Mouse (Mus musculus) c-Kit-negative CD71-positive TER-119-positive erythroid progenitor cells, embryonic 14.5 days (primary cell): ENCODE measurements at regions not wholly inside any gene's neighbourhood (a gene's known extent, or its start where the extent isn't known, plus 50 kb on each side); places are given as distances from the start of the nearest gene placed in this dataset.

Experiments
- DNase-seq: peaks from one replicate; pipeline ENCODE4 v3.0.0-alpha.2; 2013; ENCODE audit warnings: low read depth, low spot score

DNA sequence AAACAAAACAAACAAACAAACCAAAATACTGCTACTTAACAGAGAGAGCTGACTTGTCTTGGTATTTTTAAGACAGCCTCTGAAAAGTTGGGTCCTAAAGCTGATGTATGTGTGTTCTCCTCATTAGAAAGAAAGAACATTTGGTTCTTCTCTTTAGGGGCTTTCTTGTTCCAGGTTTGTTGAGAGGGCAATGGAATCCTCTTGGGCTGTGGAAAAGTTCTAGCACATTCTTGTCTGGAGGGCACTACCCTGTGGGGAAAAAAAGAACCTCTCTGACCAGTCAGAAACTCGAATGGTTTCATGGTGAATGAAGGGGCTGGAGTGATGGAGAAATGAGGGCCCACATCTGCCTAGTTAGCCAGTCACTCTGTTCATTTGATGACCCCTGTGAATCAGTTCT lies 1874.5 kb upstream of the Lrrc6 start:
- DNase-seq, result no peak

DNA sequence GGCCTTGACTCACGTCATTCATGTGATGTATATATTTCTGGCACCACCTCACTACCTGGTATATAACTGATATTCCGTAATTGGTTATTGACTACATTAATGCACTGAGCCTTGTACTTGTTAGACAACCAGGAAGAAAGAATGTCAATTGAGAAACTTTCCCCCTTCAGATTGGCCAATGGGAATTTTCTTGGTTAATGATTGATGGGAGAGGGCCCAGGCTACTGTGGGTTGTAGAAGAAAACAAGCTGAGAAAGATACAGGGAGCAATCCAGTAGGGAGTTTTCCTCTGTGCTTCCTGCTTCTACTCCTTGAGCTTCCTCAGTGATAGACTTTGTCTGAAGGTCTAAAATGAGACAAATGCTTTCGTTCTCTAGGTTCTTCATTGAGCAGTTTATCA lies 1866.1 kb upstream of the Lrrc6 start:
- DNase-seq, result no peak

DNA sequence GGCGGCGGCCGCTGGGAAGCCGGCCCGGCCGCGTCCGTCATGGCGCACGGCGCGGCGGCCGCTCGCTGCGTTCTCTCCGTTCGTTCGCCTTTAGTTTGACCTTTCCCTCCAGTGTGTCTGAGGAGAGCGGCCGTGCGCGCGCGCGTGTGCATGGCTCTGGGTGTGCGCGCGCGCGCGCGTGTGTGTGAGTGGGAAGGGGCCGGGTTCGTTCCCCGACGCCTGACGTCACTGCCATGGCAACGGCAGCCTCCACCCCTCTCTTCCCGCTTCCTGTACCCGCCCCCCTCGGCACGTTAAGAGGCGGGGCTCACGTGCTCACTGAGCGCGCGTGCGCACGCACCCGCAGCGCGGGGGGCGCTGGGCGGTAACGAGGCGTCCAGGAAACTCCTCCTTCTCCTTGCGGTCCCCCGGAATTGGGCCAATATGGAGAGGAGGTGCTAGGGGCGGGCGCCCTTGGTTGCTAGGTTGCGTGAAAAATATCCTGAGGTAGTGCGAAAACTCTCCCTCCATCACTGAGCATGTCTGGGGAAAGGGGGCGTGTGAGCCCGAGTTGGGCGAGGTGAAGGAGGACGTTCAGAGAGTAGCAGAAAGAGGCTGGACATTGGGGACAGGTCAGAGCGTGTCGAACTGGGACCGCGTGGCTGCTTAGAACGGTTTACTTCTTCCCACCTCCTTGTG lies 1862.5 kb upstream of the Lrrc6 start:
- peak; percentile 79 for DNase-seq

DNA sequence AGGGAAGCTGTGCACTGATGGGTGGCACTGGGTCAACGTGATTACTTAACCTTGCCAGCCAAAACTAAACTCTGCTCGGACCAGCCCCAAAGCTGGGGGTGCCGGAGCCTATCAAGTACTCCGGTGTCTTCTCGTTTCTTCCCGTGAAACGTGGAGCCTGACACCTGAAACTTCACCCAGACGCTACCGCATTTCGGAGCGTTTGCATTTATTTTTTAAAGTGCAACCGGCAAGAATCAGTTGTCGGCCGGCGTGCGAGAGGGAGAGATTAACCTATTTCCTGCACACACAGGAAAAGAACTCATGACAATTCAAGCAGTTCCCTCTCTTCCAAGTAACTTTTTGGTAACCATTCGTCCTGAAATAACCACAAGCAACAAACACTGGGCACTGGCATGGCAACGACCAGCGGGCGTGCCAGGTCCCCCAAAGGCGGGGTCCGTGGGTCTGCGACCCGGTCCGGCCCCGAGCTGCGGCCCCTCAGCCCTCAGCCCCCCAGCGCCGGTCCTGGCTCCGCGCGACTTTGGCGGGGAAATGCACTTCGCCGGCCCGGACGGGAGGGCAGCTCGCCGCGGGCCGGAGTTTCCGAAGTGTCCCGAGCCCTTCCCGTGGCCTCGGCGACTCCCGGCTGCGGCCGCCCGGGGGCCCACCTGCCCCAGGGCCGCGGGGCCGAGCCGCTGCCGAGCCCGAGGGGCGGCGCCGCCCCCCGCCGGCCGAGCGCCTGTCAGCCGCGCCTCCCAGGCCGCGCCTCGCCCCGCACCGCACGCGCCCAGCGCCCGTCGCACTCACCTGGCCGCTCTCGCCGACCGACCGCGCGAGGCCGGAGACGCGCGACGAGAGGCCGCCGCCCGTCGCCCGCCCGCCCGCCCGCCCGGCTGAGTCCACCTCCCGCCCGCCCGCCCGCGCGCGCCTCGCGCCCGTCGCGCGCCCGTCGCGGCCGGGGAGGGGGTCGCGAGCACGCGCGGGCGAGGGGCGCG lies 1861.7 kb upstream of the Lrrc6 start:
- DNase-seq, result peak; percentile 13

DNA sequence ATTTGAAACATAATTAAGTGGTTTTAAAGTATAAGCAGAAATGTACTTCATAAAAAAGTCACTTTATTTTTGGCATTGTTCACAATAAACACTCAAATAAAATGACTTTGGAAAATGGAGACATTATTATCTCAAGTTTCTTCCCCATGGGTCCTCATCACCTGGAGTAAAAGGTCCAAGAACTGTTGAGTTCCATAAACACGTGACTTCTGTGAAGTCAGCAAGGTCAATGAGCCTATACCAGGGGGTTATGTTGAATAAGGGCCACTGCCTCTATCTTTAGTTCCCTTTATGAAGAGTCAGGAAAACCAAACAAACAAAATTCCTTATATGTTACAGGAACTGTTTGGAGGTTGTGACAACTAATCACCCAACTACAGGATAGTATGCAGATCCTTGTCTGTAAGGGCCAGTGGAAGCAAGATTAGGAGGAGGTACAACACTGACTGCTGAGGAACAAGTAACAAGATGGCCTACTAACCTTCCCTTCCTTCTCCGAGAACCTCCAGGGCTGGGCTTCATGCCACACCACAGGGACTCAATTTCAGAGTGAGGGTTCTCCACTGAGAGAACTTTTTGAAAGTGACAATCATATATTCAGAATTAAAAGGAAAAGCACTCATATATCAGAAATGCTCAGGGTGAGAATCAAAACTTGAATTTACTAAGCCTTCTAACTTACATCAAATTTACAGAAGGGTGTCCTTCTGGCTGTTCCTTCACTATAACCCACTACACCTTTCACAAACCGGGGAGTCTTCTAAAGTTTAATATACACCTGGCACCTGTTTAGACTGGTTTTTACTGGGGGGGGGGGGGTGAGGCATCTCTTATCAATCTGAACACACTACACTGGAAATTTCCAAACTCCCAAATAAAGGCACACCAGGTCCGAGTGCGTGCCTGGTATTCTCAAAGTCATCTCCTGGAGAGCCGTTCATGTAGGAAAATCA lies 1860.5 kb upstream of the Lrrc6 start:
- DNase-seq, result peak; percentile 13

DNA sequence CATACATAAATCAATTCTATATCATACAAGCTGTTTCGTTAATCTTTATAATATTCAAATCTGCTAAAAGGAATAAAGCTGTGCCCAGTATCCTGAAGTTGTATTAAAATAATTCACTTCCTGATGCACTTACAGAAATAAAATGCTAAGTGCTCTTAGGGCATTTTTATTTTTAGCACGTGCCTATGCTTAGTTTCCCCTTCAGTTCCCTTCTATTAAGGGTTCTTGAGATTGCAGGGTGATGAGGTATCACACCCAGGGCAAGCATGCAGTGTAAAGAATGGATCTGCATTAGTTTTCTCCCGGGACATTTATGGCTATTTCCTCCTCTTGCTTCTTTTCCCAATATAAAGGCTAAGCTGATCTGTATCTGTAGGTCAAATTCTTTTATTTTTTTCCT lies 1858.8 kb upstream of the Lrrc6 start:
- no peak for DNase-seq

DNA sequence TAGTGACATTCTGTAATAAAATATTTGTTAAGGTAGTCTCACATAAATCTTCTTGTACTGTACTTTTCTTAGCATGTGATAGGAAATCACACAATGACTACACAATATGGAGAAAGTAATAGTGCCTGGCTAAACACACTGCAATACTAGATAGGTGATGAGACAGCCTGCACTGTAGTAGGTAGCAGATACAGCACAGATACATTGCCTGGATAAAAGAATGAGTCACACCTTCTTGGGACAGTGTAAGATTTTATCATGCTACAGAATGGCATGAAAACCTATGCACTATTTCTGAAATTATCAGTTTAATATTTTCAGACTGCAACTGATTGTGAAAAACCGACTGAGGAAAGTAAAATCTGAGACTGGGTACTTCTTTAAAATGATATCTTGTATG lies 1855.2 kb upstream of the Lrrc6 start:
- no peak for DNase-seq

DNA sequence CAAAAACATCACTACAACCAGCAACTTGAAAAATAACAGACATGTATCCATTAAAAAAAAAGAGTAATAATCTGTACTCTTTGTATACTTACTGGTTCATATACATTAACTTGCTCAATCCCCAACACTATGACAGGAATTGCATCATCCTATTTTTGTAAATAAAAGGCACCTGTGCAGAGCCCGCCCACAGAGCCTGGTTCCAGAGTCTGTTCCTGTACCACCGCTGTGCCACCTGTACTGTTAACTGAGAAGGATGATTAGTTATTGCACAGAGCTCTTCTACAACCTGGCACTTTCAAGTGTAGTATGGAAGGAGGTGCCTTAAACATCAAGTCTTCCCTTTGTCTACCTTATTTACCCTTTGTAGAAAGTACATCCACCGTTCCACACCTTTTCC lies 1843.9 kb upstream of the Lrrc6 start:
- DNase-seq, result no peak

DNA sequence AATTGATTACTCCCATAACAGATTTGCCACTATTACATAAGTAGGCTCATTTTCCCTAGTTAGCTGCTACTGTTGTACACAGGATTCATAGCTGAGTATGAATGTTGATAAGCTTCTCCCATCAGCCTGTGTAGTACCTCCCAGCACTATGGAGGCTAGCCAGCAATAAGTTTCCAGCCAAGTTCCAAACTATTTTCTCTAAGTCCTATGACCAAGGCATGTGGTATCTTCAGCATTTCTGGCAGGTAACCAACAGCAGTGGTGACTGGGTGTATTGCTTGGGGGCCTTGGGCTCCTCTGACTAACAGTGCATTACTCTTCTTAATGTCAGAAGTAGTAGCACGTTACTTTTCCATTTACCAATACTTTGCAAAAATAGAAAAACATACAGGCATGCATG lies 1841.8 kb upstream of the Lrrc6 start:
- no peak for DNase-seq

DNA sequence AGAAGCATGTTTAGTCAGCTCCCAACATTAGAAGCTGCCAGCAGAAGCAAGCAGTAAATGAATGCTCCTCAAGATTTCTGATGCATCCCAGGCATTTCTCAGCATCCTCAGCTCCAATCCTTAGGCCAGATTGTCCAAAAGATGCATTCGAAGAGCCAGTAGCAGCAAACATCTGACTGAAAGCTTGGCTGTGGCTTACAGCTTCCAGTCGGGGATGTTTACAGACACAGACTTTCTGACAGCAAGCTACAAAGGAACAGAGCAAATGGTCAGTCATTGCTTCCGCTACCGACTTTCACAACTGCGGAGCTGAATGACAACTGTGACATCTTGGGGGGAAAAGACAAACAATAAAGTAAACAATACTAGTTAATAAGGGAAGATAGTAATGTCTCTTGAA lies 1840.3 kb upstream of the Lrrc6 start:
- no peak for DNase-seq

DNA sequence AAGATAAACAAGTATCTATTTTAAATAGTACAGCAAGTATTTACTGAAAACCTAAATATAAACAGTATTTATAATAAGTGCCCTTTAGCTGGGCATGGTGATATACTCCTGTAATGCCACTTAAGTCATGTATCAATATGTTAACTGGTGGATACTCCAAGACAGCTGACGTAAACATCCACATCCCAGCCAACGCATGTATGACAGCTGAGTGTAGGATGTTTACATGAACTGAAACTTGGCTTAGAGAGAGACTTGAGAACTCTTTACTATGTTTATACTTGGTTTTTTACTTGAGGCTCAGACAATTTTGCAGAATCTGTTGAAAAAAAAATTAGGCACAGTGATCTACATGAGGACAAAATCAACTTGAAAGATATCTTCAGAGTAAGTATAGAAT lies 1836.6 kb upstream of the Lrrc6 start:
- no peak for DNase-seq

DNA sequence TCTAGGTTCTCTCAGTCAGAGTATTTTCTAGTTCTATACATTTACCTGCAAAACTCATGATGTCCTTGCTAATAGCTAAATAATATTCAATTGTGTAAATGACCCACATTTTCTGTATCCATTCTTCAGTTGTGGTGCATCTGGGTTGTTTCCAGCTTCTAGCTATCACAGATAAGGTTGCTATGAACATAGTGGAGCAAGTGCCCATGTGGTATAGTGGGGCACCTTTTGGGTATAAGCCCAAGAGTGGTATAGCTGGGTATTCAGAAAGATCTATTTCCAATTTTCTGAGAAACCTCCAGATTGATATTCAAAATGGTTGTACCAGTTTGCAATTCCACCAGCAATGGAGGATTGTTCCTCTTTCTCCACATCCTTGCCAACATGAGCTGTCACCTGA lies 1835.1 kb upstream of the Lrrc6 start:
- DNase-seq, result no peak

DNA sequence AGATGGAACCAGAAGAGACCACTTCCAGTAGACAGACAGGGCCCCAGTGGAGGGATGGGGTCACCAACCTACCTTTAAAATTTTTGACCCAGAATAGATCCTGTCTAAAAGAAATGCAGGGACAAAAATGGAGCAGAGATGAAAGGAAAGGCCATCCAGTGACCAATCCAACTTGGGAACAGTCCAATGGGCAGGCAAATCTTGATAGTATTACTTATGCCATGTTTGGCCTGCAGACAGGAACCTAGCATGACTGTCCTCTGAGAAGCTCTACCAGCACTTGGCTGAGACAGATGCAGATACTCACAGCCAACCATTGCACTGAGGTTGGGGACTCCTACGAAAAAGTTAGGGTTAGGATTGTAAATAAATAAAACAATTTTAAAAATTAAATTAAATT lies 1815.4 kb upstream of the Lrrc6 start:
- DNase-seq, result no peak
